Mouse (Mus musculus): ENCODE data around the gene Rps25. TPM values are rescaled to one million over a fixed set of nuclear protein-coding genes. Genes with fewer than 3 reads are reported as not detected.
"Not testable (repeated sequence)": the region's sequence is repeated elsewhere in the genome, so short reads cannot be mapped to it uniquely, and the experiment has no call there.

The Rps25 gene
- polyA plus RNA-seq (2016; fragmentation: Nextera tagmentation; extraction: Ambion mirVana): 1,233 and 1,284 TPM in 2 replicates

GRCm38 (mm10) chr9:44406906-44407751, at the start of gene Rps25, which contains the start of gene Trappc4:
Rps25 (plus strand) TSS chr9:44407139.
Trappc4 (minus strand) TSS chr9:44407600.
- Histone ChIP-seq H3K36me3 (peaks cover 63% of the 10 kb centered on the region), H3K4me1 (peaks cover 11% of the 10 kb centered on the region), H3K27me3 (replicated peaks) (no peaks in the 10 kb centered on the region), H3K4me2 (replicated peaks) (peak within 1 kb of the TSS; percentile 86), H3K9ac (peak within 1 kb of the TSS; percentile 73), H3K9me3 (no peaks in the 10 kb centered on the region), H3K27ac (peak within 1 kb of the TSS; percentile 86), H3K4me3 (peak within 1 kb of the TSS; percentile 72)
- under 1% methylated on average over 51 of the region's 51 CpGs for WGBS
- peak; percentile 95 for ATAC-seq (ENCODE audit: low FRiP score, low read depth)

GRCm38 (mm10) chr9:44357207-44357606, 49.7 kb upstream of the Rps25 start:
- Histone ChIP-seq H3K4me2 (replicated peaks) (no peak overlapping the region), H3K27me3 (replicated peaks) (no peaks in the 10 kb centered on the region), H3K36me3 (peaks cover 70% of the 10 kb centered on the region), H3K4me1 (peaks cover 7% of the 10 kb centered on the region), H3K9me3 (no peaks in the 10 kb centered on the region), H3K9ac (no peak overlapping the region), H3K4me3 (no peak overlapping the region), H3K27ac (no peak overlapping the region)
- no peak for ATAC-seq (ENCODE audit: low FRiP score, low read depth)
- WGBS: 72% methylated on average over 4 of the region's 4 CpGs

- Histone ChIP-seq H3K4me3 (peak within 1 kb of the TSS; percentile 86), H3K36me3 (peaks cover 28% of the 10 kb centered on the region), H3K9ac (peak within 1 kb of the TSS; percentile 83), H3K27ac (no peak within 1 kb of the TSS), H3K27me3 (replicated peaks) (no peaks in the 10 kb centered on the region), H3K4me2 (replicated peaks) (peak within 1 kb of the TSS; percentile 91), H3K9me3 (no peaks in the 10 kb centered on the region), H3K4me1 (peaks cover 7% of the 10 kb centered on the region)
- under 1% methylated on average over 44 of the region's 44 CpGs for WGBS
- peak; percentile 87 for ATAC-seq (ENCODE audit: low FRiP score, low read depth)
Observed at GRCm38 (mm10) chr9:44361190-44361917, 45.6 kb upstream of the Rps25 start, which contains the start of gene Vps11. Vps11 (minus strand) TSS chr9:44361670.

- ATAC-seq (ENCODE audit: low FRiP score, low read depth): not testable (repeated sequence)
- 0 out of 2 replicates have a peak overlapping the region, but pooled peaks have one; percentile 83 for H3K9ac ChIP-seq
Observed at GRCm38 (mm10) chr9:44361931-44362330, 45.0 kb upstream of the Rps25 start.

GRCm38 (mm10) chr9:44364480-44364879, 42.5 kb upstream of the Rps25 start:
- 67% methylated on average over 3 of the region's 3 CpGs for WGBS

More at GRCm38 (mm10) chr9:44361931-44362330, 45.0 kb upstream of the Rps25 start:
- not testable (repeated sequence) for H3K27me3 ChIP-seq (replicated peaks); H3K4me1 ChIP-seq; H3K27ac ChIP-seq; H3K9me3 ChIP-seq
- WGBS: 43% methylated on average over 4 of the region's 4 CpGs
- Histone ChIP-seq H3K4me3 (peak overlapping the region; percentile 86), H3K36me3 (peaks cover 23% of the 10 kb centered on the region), H3K4me2 (replicated peaks) (peak overlapping the region; percentile 91)

GRCm38 (mm10) chr9:44373386-44373785, 33.6 kb upstream of the Rps25 start:
- Histone ChIP-seq H3K27me3 (replicated peaks) (no peaks in the 10 kb centered on the region), H3K9me3 (no peaks in the 10 kb centered on the region), H3K36me3 (no peaks in the 10 kb centered on the region), H3K4me3 (no peak overlapping the region), H3K27ac (no peak overlapping the region), H3K4me1 (peaks cover 7% of the 10 kb centered on the region; the same call in 1 of the 2 replicates), H3K9ac (no peak overlapping the region), H3K4me2 (replicated peaks) (no peak overlapping the region)
- no peak for ATAC-seq (ENCODE audit: low FRiP score, low read depth)

More at GRCm38 (mm10) chr9:44364480-44364879, 42.5 kb upstream of the Rps25 start:
- Histone ChIP-seq H3K4me3 (no peak overlapping the region), H3K27me3 (replicated peaks) (no peaks in the 10 kb centered on the region), H3K4me1 (peaks cover 7% of the 10 kb centered on the region), H3K9ac (no peak overlapping the region), H3K27ac (no peak overlapping the region), H3K4me2 (replicated peaks) (no peak overlapping the region), H3K36me3 (peaks cover 4% of the 10 kb centered on the region; the same call in 1 of the 2 replicates), H3K9me3 (no peaks in the 10 kb centered on the region)
- no peak for ATAC-seq (ENCODE audit: low FRiP score, low read depth)

GRCm38 (mm10) chr9:44376141-44376540, 30.8 kb upstream of the Rps25 start:
- Histone ChIP-seq H3K27me3 (replicated peaks) (no peaks in the 10 kb centered on the region), H3K4me1 (peaks cover 21% of the 10 kb centered on the region), H3K36me3 (peaks cover 2% of the 10 kb centered on the region; the same call in 1 of the 2 replicates), H3K4me3 (no peak overlapping the region), H3K27ac (no peak overlapping the region), H3K4me2 (replicated peaks) (no peak overlapping the region), H3K9ac (no peak overlapping the region), H3K9me3 (no peaks in the 10 kb centered on the region)
- 92% methylated on average over 6 of the region's 6 CpGs for WGBS
- no peak for ATAC-seq (ENCODE audit: low FRiP score, low read depth)

- peaks cover 14% of the 10 kb centered on the region for H3K36me3 ChIP-seq
- H3K27ac ChIP-seq; ATAC-seq (ENCODE audit: low FRiP score, low read depth); H3K9me3 ChIP-seq; H3K27me3 ChIP-seq (replicated peaks); H3K4me2 ChIP-seq (replicated peaks); H3K4me3 ChIP-seq; H3K9ac ChIP-seq: not testable (repeated sequence)
- H3K4me1 ChIP-seq: peaks cover 21% of the 10 kb centered on the region
- WGBS: 86% methylated on average over 2 of the region's 2 CpGs
Observed at GRCm38 (mm10) chr9:44377335-44377734, 29.6 kb upstream of the Rps25 start.

- Histone ChIP-seq H3K36me3 (peaks cover 23% of the 10 kb centered on the region), H3K4me3 (peak overlapping the region; percentile 88), H3K4me2 (replicated peaks) (peak overlapping the region; percentile 89), H3K9ac (peak overlapping the region; percentile 63), H3K27me3 (replicated peaks) (no peaks in the 10 kb centered on the region), H3K27ac (0 out of 2 replicates have a peak overlapping the region, but pooled peaks have one; percentile 62), H3K4me1 (peaks cover 21% of the 10 kb centered on the region), H3K9me3 (no peaks in the 10 kb centered on the region)
- 91% methylated on average over 5 of the region's 5 CpGs for WGBS
- ATAC-seq (ENCODE audit: low FRiP score, low read depth): no peak
Observed at GRCm38 (mm10) chr9:44378153-44378730, 28.7 kb upstream of the Rps25 start.

- no peaks in the 10 kb centered on the region for H3K27me3 ChIP-seq (replicated peaks)
- under 1% methylated on average over 83 of the region's 83 CpGs for WGBS
- peak; percentile 98 for ATAC-seq (ENCODE audit: low FRiP score, low read depth)
Observed at GRCm38 (mm10) chr9:44379054-44379834, 27.7 kb upstream of the Rps25 start, which contains the start of gene Hyou1. Hyou1 (plus strand) TSS chr9:44379490.

GRCm38 (mm10) chr9:44379862-44380261, 27.1 kb upstream of the Rps25 start:
- peak overlapping the region; percentile 89 for H3K9ac ChIP-seq
- peaks cover 21% of the 10 kb centered on the region for H3K4me1 ChIP-seq
- peak overlapping the region; percentile 89 for H3K4me2 ChIP-seq (replicated peaks)
- no peaks in the 10 kb centered on the region for H3K9me3 ChIP-seq
- peak; percentile 38 for ATAC-seq (ENCODE audit: low FRiP score, low read depth)
- WGBS: 12% methylated on average over 15 of the region's 15 CpGs
- H3K4me3 ChIP-seq: peak overlapping the region; percentile 88
- H3K27me3 ChIP-seq (replicated peaks): no peaks in the 10 kb centered on the region
- peak overlapping the region; percentile 54 for H3K27ac ChIP-seq
- H3K36me3 ChIP-seq: peaks cover 39% of the 10 kb centered on the region

More at GRCm38 (mm10) chr9:44379054-44379834, 27.7 kb upstream of the Rps25 start, which contains the start of gene Hyou1:
- H3K4me3 ChIP-seq: peak within 1 kb of the TSS; percentile 88
- peak within 1 kb of the TSS; percentile 89 for H3K9ac ChIP-seq
- H3K27ac ChIP-seq: peak within 1 kb of the TSS; percentile 62
- H3K4me1 ChIP-seq: peaks cover 21% of the 10 kb centered on the region
- peaks cover 33% of the 10 kb centered on the region for H3K36me3 ChIP-seq
- no peaks in the 10 kb centered on the region for H3K9me3 ChIP-seq
- H3K4me2 ChIP-seq (replicated peaks): peak within 1 kb of the TSS; percentile 89

Measured in neural tube, embryonic 12.5 days (tissue).